ENCODE assay signal across 10 mouse cellular contexts in the genomic region with DNA sequence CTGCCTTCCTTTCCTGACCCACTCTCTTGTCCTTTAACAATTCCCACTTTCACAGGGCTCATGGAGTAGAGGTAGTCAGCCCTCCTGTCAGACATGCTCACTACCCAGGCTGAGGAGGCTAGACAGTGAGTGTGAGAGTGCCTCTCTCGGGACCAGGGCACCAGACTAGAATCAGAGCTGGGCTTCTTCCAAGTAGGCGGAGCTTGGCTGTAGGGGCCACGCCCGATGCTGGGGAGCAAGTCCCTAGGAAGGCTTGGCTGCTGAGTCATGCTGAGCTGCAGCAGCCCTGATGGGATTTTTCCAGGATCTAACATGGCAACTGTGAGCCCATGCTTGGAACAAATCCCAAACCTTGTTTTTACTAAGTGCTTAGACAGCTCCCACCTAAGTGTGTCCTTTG. TPM values are rescaled to one million over a fixed set of nuclear protein-coding genes. Genes with fewer than 3 reads are reported as not detected.
DNase-seq lines count a peak whose midpoint lies in the region; ATAC-seq and TF ChIP-seq lines count a peak whose summit lies in the region.
"Had no signal": no experiment of that assay in that cellular context is flagged by ENCODE, and none has a peak within 500 bp of the region (broad histone marks: within the 10 kb centered on the region; RNA-seq: fewer than 3 reads in every experiment).

No protein-coding gene starts in this region.

- peaks cover 100% of the 10 kb centered on the region for H3K4me1 ChIP-seq in E14TG2a.4 (replicated peaks; ENCODE audit: low read depth, low read length)
- peaks cover 6% of the 10 kb centered on the region for H3K4me1 ChIP-seq in embryonic facial prominence, embryonic 14.5 days (ENCODE audit: control insufficient read depth, insufficient read depth, low read length)

- TF ChIP-seq CTCF in E14TG2a.4 (conservative IDR thresholded peaks at IDR 0.05; ENCODE audit: low read length): no peak

- ATAC-seq in embryonic facial prominence, embryonic 14.5 days (ENCODE audit: low read depth): peak; percentile 24; the same call in 1 of the 2 replicates

- WGBS in embryonic facial prominence, embryonic 14.5 days: 42% methylated on average over 4 of the region's 4 CpGs

- H3K9me3 ChIP-seq in E14TG2a.4 (ENCODE audit: low read length): no peaks in the 10 kb centered on the region
- no peaks in the 10 kb centered on the region for H3K9me3 ChIP-seq in embryonic facial prominence, embryonic 14.5 days (ENCODE audit: control insufficient read depth, low read length)
- H3K9me3 ChIP-seq: embryonic facial prominence, embryonic 13.5 days had no signal

- H3K36me3 ChIP-seq in E14TG2a.4 (ENCODE audit: insufficient read depth, low read length): peaks cover 100% of the 10 kb centered on the region
- H3K36me3 ChIP-seq in embryonic facial prominence, embryonic 14.5 days (ENCODE audit: control insufficient read depth, insufficient read depth, low read length): peaks cover 69% of the 10 kb centered on the region

- DNase-seq in cerebellum, adult 11-12 months: peak; percentile 40
- no peak for DNase-seq in cerebellum, adult 9-11 months
- peak; percentile 82 for DNase-seq in embryonic facial prominence, embryonic 14.5 days (ENCODE audit: low spot score)
- peak; percentile 69 to 74 for DNase-seq in heart, postnatal 36 days
- DNase-seq in left cerebral cortex, postnatal 14 days (ENCODE audit: low spot score in 2 of 2): peak; percentile 30 to 71
- peak; percentile 58 for DNase-seq in ovary, postnatal 14 days (ENCODE audit: low spot score)
- no peak for DNase-seq in thymus, postnatal 36 days

- H3K27me3 ChIP-seq in E14TG2a.4 (ENCODE audit: insufficient read depth, low read length): no peaks in the 10 kb centered on the region
- no peaks in the 10 kb centered on the region for H3K27me3 ChIP-seq in embryonic facial prominence, embryonic 14.5 days (replicated peaks; ENCODE audit: control insufficient read depth, insufficient read depth, low read length)
- H3K27me3 ChIP-seq: embryonic facial prominence, embryonic 13.5 days had no signal

- H3K9ac ChIP-seq in embryonic facial prominence, embryonic 14.5 days (ENCODE audit: low read depth, low read length): no peak overlapping the region
- H3K9ac ChIP-seq: embryonic facial prominence, embryonic 13.5 days had no signal

- intact Hi-C loops in heart, postnatal 36 days (cut with DNase I): no loop called here
- intact Hi-C loops in left cerebral cortex, postnatal 14 days (cut with DNase I): no loop called here

- H3K27ac ChIP-seq in embryonic facial prominence, embryonic 14.5 days (replicated peaks; ENCODE audit: low read depth, low read length): no peak overlapping the region
- H3K27ac ChIP-seq: embryonic facial prominence, embryonic 13.5 days; macrophage had no signal

- H3K4me2 ChIP-seq in embryonic facial prominence, embryonic 14.5 days (ENCODE audit: low read depth, low read length): no peak overlapping the region
- H3K4me2 ChIP-seq: embryonic facial prominence, embryonic 13.5 days had no signal

- peak overlapping the region; percentile 43 for H3K4me3 ChIP-seq in E14TG2a.4 (replicated peaks; ENCODE audit: low read length)
- H3K4me3 ChIP-seq in embryonic facial prominence, embryonic 14.5 days (ENCODE audit: low read depth, low read length): no peak overlapping the region
- H3K4me3 ChIP-seq: embryonic facial prominence, embryonic 13.5 days had no signal

RNA-seq across cellular contexts. Expression of gene Slc2a1, which starts 12.7 kb away (rescaled TPM):
- 94.2 and 111 TPM in 2 replicates for polyA plus RNA-seq in embryonic facial prominence, embryonic 14.5 days (2014; fragmentation: Nextera tagmentation; extraction: Ambion mirVana)
- 10 to 100 TPM in 1 of 2 experiments, 1 to 10 TPM in 1; 9.5 to 12.7 TPM for total RNA-seq in heart, postnatal 36 days (2021)
- 100 to 1,000 TPM in 1 of 2 experiments, 10 to 100 TPM in 1; 72.3 to 110 TPM for total RNA-seq in left cerebral cortex, postnatal 14 days (2021)

RNA-seq across cellular contexts. Expression of gene Zfp691, which starts 52.7 kb away (rescaled TPM):
- polyA plus RNA-seq in embryonic facial prominence, embryonic 14.5 days (2014; fragmentation: Nextera tagmentation; extraction: Ambion mirVana): 4.0 and 5.1 TPM in 2 replicates
- 10 to 100 TPM; 20.0 to 21.5 TPM for total RNA-seq in heart, postnatal 36 days (2021)
- total RNA-seq in left cerebral cortex, postnatal 14 days (2021): 1 to 10 TPM; 6.2 to 8.1 TPM

Comparison
In these comparisons a context has a peak if more than half of its experiments do, and no peak if none do; other contexts are left out.
1. DNase-seq: peak in cerebellum, adult 11-12 months (single experiment), embryonic facial prominence, embryonic 14.5 days (single experiment), heart, postnatal 36 days (2 of 2), left cerebral cortex, postnatal 14 days (2 of 2) and ovary, postnatal 14 days (single experiment); none in cerebellum, adult 9-11 months (single experiment) and thymus, postnatal 36 days (0 of 2).
2. RNA of gene Slc2a1, which starts 12.7 kb away (total RNA-seq): 72.3 to 110 TPM in left cerebral cortex, postnatal 14 days; 9.5 to 12.7 TPM in heart, postnatal 36 days; every median in the first group is over 4 times any median in the second.